Mouse (Mus musculus) activated CD4-positive, CD25-positive, alpha-beta regulatory T cell, adult 9 weeks (primary cell): ENCODE results near the gene Wdhd1. TPM values are rescaled to one million over a fixed set of nuclear protein-coding genes. Genes with fewer than 3 reads are reported as not detected.

Source experiments
- polyA plus RNA-seq: library from polyadenylated mRNA; unstranded; fragments of 100-300 nt; shearing (Covaris generic); gene quantifications from one replicate; pipeline ENCODE4 v1.2.1, GENCODE M21; 2017

Gene Wdhd1
- polyA plus RNA-seq = 16.3 TPM

GRCm38 (mm10) chr14:47276637-47277393 lies at the start of gene Wdhd1, which contains the start of gene Socs4:
Gene Wdhd1, minus strand, starts transcription at chr14:47276857.
Gene Socs4, plus strand, starts transcription at chr14:47276931.

DNA sequence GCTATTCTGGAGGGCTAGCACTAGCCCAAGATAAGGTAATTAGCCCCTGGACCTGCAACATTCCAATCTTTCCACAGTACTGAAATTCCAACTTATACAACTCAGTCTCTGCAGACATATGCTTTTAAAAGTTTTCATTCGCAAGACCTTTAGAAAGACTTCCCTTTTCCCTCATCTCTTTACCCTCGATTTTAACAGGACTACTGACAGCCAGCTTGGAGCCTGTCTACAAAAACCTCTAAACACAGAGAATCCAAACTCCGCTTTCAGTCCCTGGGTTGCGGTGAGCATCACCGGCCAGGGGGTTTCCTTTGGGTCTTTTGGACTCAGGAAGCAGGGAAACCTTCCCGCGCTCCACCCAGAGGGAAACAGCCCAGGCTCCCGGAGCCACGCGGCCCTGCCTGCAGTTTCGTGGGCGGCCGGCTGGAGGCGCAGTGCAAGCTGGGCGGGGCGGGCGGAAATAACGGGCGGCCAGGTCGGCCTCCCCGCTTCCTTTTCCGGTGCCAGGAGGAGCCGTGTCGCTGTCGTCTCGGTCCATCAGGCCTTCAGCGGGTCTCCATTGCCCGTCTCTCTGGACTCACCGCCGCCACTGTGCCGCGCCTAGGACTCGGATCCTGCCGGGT lies 21.2 kb upstream of the Wdhd1 start, which contains the start of gene Mapk1ip1l:
Mapk1ip1l (plus strand) TSS at position 482 of the 623 bp plus-strand sequence.

Other genes starting within 250 kb of the Wdhd1 start
- 5.3 TPM for gene Gch1, start 87.4 kb downstream of the Wdhd1 start, polyA plus RNA-seq
- gene Socs4, start 74 bp upstream of the Wdhd1 start, polyA plus RNA-seq = 9.1 TPM
- gene Mapk1ip1l, start 21.4 kb upstream of the Wdhd1 start, polyA plus RNA-seq = 73.4 TPM
- 23.4 TPM for gene Lgals3, start 90.9 kb upstream of the Wdhd1 start, polyA plus RNA-seq
- 16.0 TPM for gene Dlgap5, start 141.6 kb upstream of the Wdhd1 start, polyA plus RNA-seq
- gene Fbxo34, start 173.6 kb upstream of the Wdhd1 start, polyA plus RNA-seq = 20.8 TPM